Mouse (Mus musculus) hindbrain, postnatal 0 days (tissue): ENCODE measurements around the gene Gm20547. TPM values are rescaled to one million over a fixed set of nuclear protein-coding genes. Genes with fewer than 3 reads are reported as not detected.

Experiments used
- ATAC-seq: fragments of 200-750 bp; cut with Nextera tagmentation; 2 replicates; pipeline ENCODE4 v1.8.0; 2017; ENCODE audit warnings: mild to moderate bottlenecking, moderate TSS enrichment, moderate library complexity
- DNase-seq: peaks from one replicate; pipeline ENCODE4 v3.0.0-alpha.2; 2015; ENCODE audit warnings: low spot score
- H3K27ac ChIP-seq: fragments of 300-500 bp; sonication (generic); 2 replicates; pipeline ENCODE4 v1.5.1; 2014; ENCODE audit warnings: mild to moderate bottlenecking
- H3K27me3 ChIP-seq: fragments of 300-500 bp; sonication (generic); 2 replicates; pipeline ENCODE4 v1.6.1; 2014; ENCODE audit warnings: low read length, mixed read lengths; ENCODE audit not compliant: insufficient read depth
- H3K36me3 ChIP-seq: fragments of 300-500 bp; sonication (generic); 2 replicates; pipeline ENCODE4 v1.6.1; 2014; ENCODE audit warnings: low read length, mixed read lengths; ENCODE audit not compliant: insufficient read depth
- H3K4me1 ChIP-seq: fragments of 300-500 bp; sonication (generic); 2 replicates; pipeline ENCODE4 v1.6.1; 2014; ENCODE audit warnings: antibody characterized with exemption, low read length, mixed read lengths; ENCODE audit not compliant: insufficient read depth
- H3K4me2 ChIP-seq: fragments of 300-500 bp; sonication (generic); 2 replicates; pipeline ENCODE4 v1.6.1; 2014; ENCODE audit warnings: low read depth, mild to moderate bottlenecking, low read length, moderate library complexity, mixed read lengths
- H3K4me3 ChIP-seq: fragments of 300-500 bp; sonication (generic); 2 replicates; pipeline ENCODE4 v1.5.1; 2014; ENCODE audit warnings: low read length
- H3K9ac ChIP-seq: fragments of 300-500 bp; sonication (generic); replicated peaks from 2 replicates; pipeline ENCODE4 v1.6.1; 2014; ENCODE audit warnings: mild to moderate bottlenecking, low read length, moderate library complexity, mixed read lengths
- H3K9me3 ChIP-seq: fragments of 300-500 bp; sonication (generic); 2 replicates; pipeline ENCODE4 v1.6.1; 2016; ENCODE audit warnings: low read length, mixed read lengths
- CTCF ChIP-seq: IDR thresholded peaks from 2 replicates; pipeline ENCODE4 v1.5.1; 2016; ENCODE audit warnings: antibody characterized with exemption, control low read depth, low read depth
- WGBS: fragments of 180-500 bp; shearing (Covaris S2); extraction: QIAGEN DNeasy Blood & Tissue Kit; methylation state at CpG from one replicate; pipeline ENCODE4 v1.1.7; 2014; 5-methylcytosine and 5-hydroxymethylcytosine counted together
- polyA plus RNA-seq: library from polyadenylated mRNA; unstranded; fragments of >200 nt; fragmentation: Nextera tagmentation; extraction: Ambion mirVana; gene quantifications from 2 replicates; pipeline ENCODE4 v1.2.1, GENCODE M21; 2015
- total RNA-seq: library from RNA; depleted of rRNA; stranded (reverse); fragments of >200 nt; gene quantifications from 2 replicates; pipeline ENCODE4 v1.2.3, GENCODE M21; 2014

Gene Gm20547
- total and polyA plus RNA-seq, 2 experiments from 2014 or later, result not detected

DNA sequence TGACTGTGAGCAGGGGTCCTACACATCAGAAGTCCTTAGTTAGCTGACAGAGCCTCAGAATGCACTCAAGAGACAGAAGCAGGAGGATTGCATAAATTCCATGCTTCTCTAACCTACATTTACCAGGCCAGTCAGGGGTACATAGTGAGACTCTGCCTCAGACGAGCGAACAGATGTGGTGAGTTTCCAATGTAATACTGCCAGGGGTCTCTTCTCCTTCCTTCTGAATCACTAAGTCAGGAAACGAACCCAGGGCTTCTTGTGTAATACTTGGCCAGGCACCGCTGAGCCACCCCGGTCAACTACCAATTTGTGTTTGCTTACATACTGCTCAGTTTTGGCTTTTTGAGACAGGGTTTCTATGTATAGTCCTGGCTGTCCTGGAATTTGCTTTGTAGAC lies 6.1 kb upstream of the Gm20547 start:
- Histone ChIP-seq H3K4me1 (no peaks in the 10 kb centered on the region), H3K4me3 (no peak overlapping the region), H3K27ac (no peak overlapping the region), H3K4me2 (no peak overlapping the region), H3K9me3 (no peaks in the 10 kb centered on the region), H3K9ac (no peak overlapping the region), H3K27me3 (no peaks in the 10 kb centered on the region), H3K36me3 (no peaks in the 10 kb centered on the region)
- no peak for ATAC-seq
- TF ChIP-seq CTCF, result no peak
- 90% methylated on average over 5 of the region's 5 CpGs for WGBS
- no peak for DNase-seq

DNA sequence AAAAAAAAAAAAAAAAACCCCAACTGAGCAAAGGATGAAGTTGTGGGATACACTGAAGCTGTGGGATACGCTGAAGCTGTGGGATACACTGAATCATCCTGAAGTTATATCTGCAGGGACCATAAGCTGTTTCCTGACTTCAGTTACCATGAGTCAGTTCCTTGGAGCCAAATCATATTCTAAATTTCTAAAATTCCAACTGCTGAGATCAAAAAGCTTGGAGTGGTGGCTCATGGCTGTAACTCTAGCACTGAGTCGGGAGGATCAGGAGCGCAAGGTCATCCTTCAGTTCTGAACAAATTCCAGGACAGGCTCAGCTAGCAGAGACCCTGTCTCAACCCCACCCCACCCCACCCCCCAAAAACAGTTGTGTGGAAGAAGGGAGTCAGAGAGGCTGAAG lies 3.8 kb upstream of the Gm20547 start:
- H3K4me1 ChIP-seq, result no peaks in the 10 kb centered on the region
- no peak overlapping the region for H3K27ac ChIP-seq
- DNase-seq (no peak), ATAC-seq (no peak)
- no peak overlapping the region for H3K9ac ChIP-seq
- no peak overlapping the region for H3K4me2 ChIP-seq
- no peaks in the 10 kb centered on the region for H3K36me3 ChIP-seq
- H3K9me3 ChIP-seq, result no peaks in the 10 kb centered on the region
- TF ChIP-seq CTCF, result no peak
- 91% methylated on average over 3 of the region's 3 CpGs for WGBS
- H3K4me3 ChIP-seq, result no peak overlapping the region
- H3K27me3 ChIP-seq, result 0 out of 2 replicates have a peak, but pooled peaks cover 3% of the 10 kb centered on the region

DNA sequence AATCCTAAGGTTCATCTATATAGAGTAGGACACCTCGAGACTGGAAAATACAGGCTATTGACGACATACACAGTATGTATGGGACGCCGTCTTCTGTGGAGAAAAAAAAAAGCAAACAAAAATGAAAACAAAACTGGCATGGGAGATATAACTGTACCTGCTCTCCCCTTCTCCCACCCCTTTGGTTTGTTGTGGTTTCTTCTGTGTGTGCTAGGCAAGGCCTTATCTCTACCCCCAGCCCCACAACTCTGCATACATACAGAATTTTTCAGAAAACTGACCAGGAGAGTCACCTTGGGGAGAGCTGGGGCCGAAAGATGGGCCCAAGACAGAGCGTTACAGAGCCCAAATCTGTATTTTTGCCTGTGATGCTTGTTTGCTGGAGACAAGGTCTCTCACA lies 2.9 kb upstream of the Gm20547 start:
- no peak overlapping the region for H3K4me3 ChIP-seq
- no peak overlapping the region for H3K9ac ChIP-seq
- H3K27ac ChIP-seq, result no peak overlapping the region
- no peaks in the 10 kb centered on the region for H3K9me3 ChIP-seq
- no peaks in the 10 kb centered on the region for H3K36me3 ChIP-seq
- TF ChIP-seq CTCF, result no peak
- H3K27me3 ChIP-seq, result 0 out of 2 replicates have a peak, but pooled peaks cover 3% of the 10 kb centered on the region
- no peak overlapping the region for H3K4me2 ChIP-seq
- 88% methylated on average over 6 of the region's 6 CpGs for WGBS
- H3K4me1 ChIP-seq, result no peaks in the 10 kb centered on the region
- DNase-seq, result no peak
- no peak for ATAC-seq

DNA sequence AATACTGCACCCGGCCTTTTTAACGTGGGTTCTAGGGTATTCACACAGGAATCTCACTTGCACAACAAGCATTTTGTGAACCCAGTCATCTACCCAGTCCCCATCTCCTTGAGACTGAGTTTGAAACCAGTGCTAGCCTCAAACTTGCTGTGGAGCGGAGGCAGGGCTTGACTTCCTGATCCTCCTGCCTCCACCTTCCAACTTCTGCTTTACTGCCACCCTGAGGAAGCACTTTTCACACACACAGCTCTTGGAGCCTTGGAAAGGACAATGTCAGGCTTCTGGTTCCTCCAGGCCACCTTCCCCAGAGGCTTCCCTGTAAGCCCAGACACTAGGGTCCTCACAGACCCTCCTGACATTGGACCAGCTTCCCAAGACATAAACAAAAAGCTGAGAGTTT lies 1.5 kb upstream of the Gm20547 start:
- Histone ChIP-seq H3K4me3 (no peak overlapping the region), H3K4me2 (no peak overlapping the region), H3K27me3 (0 out of 2 replicates have a peak, but pooled peaks cover 3% of the 10 kb centered on the region), H3K4me1 (no peaks in the 10 kb centered on the region), H3K9me3 (no peaks in the 10 kb centered on the region), H3K36me3 (no peaks in the 10 kb centered on the region), H3K9ac (no peak overlapping the region), H3K27ac (no peak overlapping the region)
- WGBS, result 62% methylated on average over 3 of the region's 3 CpGs
- DNase-seq, result no peak
- TF ChIP-seq CTCF, result no peak
- ATAC-seq, result no peak

DNA sequence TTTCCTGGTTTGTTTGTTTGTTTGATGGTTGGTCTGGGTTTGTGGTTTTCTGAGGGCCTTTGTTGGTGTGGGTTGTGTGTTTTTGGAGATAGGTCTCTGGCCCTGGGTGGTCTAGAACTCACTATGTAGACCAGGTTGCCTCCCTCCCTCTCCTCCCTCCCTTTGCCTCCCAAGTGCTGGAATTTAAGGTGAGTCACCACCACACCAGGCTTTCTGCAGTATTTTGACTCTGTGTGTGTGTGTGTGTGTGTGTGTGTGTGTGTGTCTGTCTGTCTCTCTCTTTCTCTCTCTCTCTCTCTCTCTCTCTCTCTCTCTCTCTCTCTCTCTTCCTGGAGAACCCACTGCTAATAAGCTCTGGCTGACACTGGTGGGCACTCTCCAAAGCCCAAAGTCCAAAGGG lies 676 bp downstream of the Gm20547 start:
- H3K9ac ChIP-seq, result no peak overlapping the region
- no peak overlapping the region for H3K4me2 ChIP-seq
- 0 out of 2 replicates have a peak, but pooled peaks cover 3% of the 10 kb centered on the region for H3K27me3 ChIP-seq
- H3K27ac ChIP-seq, result no peak overlapping the region
- H3K36me3 ChIP-seq, result no peaks in the 10 kb centered on the region
- no peak for ATAC-seq
- TF ChIP-seq CTCF, result no peak
- no peaks in the 10 kb centered on the region for H3K4me1 ChIP-seq
- H3K9me3 ChIP-seq, result no peaks in the 10 kb centered on the region
- H3K4me3 ChIP-seq, result no peak overlapping the region
- no peak for DNase-seq

DNA sequence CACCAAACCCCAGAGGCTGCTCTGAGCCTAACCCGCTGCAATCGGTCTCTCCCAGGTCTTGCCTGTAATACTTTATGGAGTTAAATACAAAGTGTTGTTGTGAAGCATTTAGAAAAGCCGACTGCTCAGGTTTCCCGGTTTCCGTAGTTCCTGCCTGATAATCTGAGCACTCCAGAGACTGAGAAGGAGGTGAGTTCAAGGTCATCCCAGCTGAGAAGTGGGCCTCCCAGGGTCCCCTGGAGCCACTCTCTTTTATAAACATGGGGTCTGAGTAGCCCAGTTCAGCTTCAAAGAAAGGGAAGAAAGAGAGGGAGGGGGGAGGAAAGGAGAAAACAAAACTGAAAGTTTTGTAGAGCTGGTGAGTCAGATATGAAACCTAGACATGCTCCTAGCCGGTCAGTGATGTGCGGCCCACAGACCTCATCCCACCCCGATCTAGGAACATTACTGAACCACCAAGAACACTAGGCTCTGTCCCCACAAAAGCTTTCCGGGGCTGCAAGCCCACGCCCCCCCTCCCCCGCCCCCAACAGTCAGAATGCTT lies 2.4 kb downstream of the Gm20547 start, which contains the start of gene Zbtb12:
Gene Zbtb12 (plus strand): TSS at position 148 of the 544 bp plus-strand sequence.
- TF ChIP-seq CTCF, result no peak

DNA sequence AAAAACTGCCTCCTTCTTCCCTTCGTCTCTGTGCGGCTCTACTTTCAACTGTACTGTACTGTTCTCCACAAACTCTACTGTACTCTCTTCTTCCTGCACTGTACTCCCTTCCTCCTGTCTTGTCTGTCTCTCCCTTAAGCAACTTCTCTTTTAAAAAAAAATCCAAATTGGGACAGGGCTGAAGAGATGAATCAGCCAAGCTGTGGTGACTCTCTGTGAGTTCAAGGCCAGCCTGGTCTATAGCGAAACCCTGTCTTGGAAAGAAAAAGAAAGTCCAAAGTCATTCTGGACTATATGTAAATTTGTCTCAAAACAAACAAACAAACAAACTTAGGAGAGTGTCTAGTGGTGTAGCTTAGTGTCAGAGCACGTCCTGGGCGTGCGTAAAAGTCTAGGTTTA lies 7.5 kb downstream of the Gm20547 start:
- DNase-seq, result no peak
- no peak overlapping the region for H3K4me2 ChIP-seq
- H3K27me3 ChIP-seq, result no peaks in the 10 kb centered on the region
- no peaks in the 10 kb centered on the region for H3K9me3 ChIP-seq
- WGBS, result 92% methylated on average over 6 of the region's 6 CpGs
- TF ChIP-seq CTCF, result no peak
- H3K27ac ChIP-seq, result no peak overlapping the region
- H3K4me1 ChIP-seq, result no peaks in the 10 kb centered on the region
- ATAC-seq, result no peak
- no peak overlapping the region for H3K4me3 ChIP-seq
- H3K9ac ChIP-seq, result no peak overlapping the region
- no peaks in the 10 kb centered on the region for H3K36me3 ChIP-seq

More for the DNA sequence above, 2.4 kb downstream of the Gm20547 start, which contains the start of gene Zbtb12:
- 70% methylated on average over 11 of the region's 11 CpGs for WGBS
- no peak for ATAC-seq
- Histone ChIP-seq H3K36me3 (no peaks in the 10 kb centered on the region), H3K4me3 (no peak within 1 kb of the TSS), H3K27ac (no peak within 1 kb of the TSS), H3K9ac (no peak within 1 kb of the TSS), H3K4me1 (no peaks in the 10 kb centered on the region), H3K9me3 (no peaks in the 10 kb centered on the region), H3K27me3 (0 out of 2 replicates have a peak, but pooled peaks cover 3% of the 10 kb centered on the region), H3K4me2 (no peak within 1 kb of the TSS)
- no peak for DNase-seq
